Mouse (Mus musculus) heart, adult 2 months (tissue): ENCODE data around the gene Inhbe. TPM values are rescaled to one million over a fixed set of nuclear protein-coding genes. Genes with fewer than 3 reads are reported as not detected.

ENCODE experiments used
- DNase-seq, 2 experiments: peaks; one replicate each; pipeline ENCODE4 v3.0.0; 2021
- H3K27ac ChIP-seq: fragments of 200-600 bp; 2 replicates; pipeline ENCODE4 v1.8.1; 2022
- H3K27me3 ChIP-seq: fragments of 200-500 bp; 2 replicates; pipeline ENCODE4 v1.6.1; 2012; ENCODE audit warnings: mild to moderate bottlenecking, low read length, inconsistent platforms, mixed read lengths; ENCODE audit not compliant: control insufficient read depth, insufficient read depth
- H3K36me3 ChIP-seq: fragments of 200-500 bp; 2 replicates; pipeline ENCODE4 v1.6.1; 2012; ENCODE audit warnings: low read length, inconsistent platforms; ENCODE audit not compliant: control insufficient read depth, insufficient read depth
- H3K4me1 ChIP-seq: fragments of 200-500 bp; 2 replicates; pipeline ENCODE4 v1.6.1; 2011; ENCODE audit warnings: low read length; ENCODE audit not compliant: control insufficient read depth, insufficient read depth
- H3K4me3 ChIP-seq: fragments of 200-600 bp; 2 replicates; pipeline ENCODE4 v1.8.1; 2022
- H3K79me2 ChIP-seq: fragments of 200-500 bp; replicated peaks from 2 replicates; pipeline ENCODE4 v1.6.1; 2012; ENCODE audit warnings: mild to moderate bottlenecking, inconsistent platforms, low read length, moderate library complexity, mixed read lengths; ENCODE audit not compliant: control insufficient read depth, insufficient read depth
- H3K9ac ChIP-seq: fragments of 200-500 bp; 2 replicates; pipeline ENCODE4 v1.6.1; 2012; ENCODE audit warnings: low read depth, mild to moderate bottlenecking, control low read depth, inconsistent platforms, low read length, mixed read lengths
- CTCF ChIP-seq: fragments of 200-600 bp; IDR thresholded peaks from 2 replicates; pipeline ENCODE4 v1.8.1; 2022; ENCODE audit warnings: antibody characterized with exemption, mild to moderate bottlenecking, moderate library complexity
- EP300 ChIP-seq: fragments of 200-500 bp; IDR thresholded peaks from 2 replicates; pipeline ENCODE4 v1.6.1; 2011; ENCODE audit warnings: low read depth, low read length, control low read depth; ENCODE audit not compliant: insufficient read depth
- POLR2A ChIP-seq: fragments of 200-500 bp; IDR thresholded peaks from 2 replicates; pipeline ENCODE4 v1.6.1; 2011; ENCODE audit warnings: mild to moderate bottlenecking, low read depth, low read length, control low read depth; ENCODE audit not compliant: insufficient read depth
- WGBS: fragments of 180-500 bp; shearing (Covaris S2); methylation state at CpG from one replicate; pipeline ENCODE4 v1.1.7; 2018; 5-methylcytosine and 5-hydroxymethylcytosine counted together
- intact Hi-C: fragments of 180-260 bp; cut with DNase I; formaldehyde crosslinking; loops from one replicate; pipeline ENCODE4 v1.15.1; 2025
- polyA plus RNA-seq: library from polyadenylated mRNA; depleted of rRNA; stranded (reverse); fragments of >200 nt; gene quantifications from 2 replicates; pipeline ENCODE4 v1.2.3, GENCODE M21; 2012
- total RNA-seq, 2 experiments: library from RNA; stranded (reverse); gene quantifications; 2 replicates each; pipeline ENCODE4 v1.2.3; 2021

Gene Inhbe
- total and polyA plus RNA-seq, 3 experiments = not detected

GRCm38 (mm10) chr10:127350594-127351284 is 3.5 kb downstream of the Inhbe start:
- WGBS = 13% methylated on average over 24 of the region's 24 CpGs
- intact Hi-C loops = loop anchor here (5.0 kb wide), 1 partner anchor 72 kb away; no protein-coding TSS in a partner anchor
- Histone ChIP-seq H3K4me3 (no peak overlapping the region), H3K79me2 (no peaks in the 10 kb centered on the region), H3K27me3 (no peaks in the 10 kb centered on the region), H3K27ac (no peak overlapping the region), H3K9ac (peak overlapping the region; percentile 37; the same call in 1 of the 2 replicates), H3K36me3 (no peaks in the 10 kb centered on the region), H3K4me1 (no peaks in the 10 kb centered on the region)
- DNase-seq = peak; percentile 65 to 72
- TF ChIP-seq POLR2A = no peak
- peak; percentile 88 for TF ChIP-seq CTCF

GRCm38 (mm10) chr10:127349810-127350209 is 4.4 kb downstream of the Inhbe start:
- no peaks in the 10 kb centered on the region for H3K27me3 ChIP-seq
- H3K36me3 ChIP-seq = no peaks in the 10 kb centered on the region
- no peak overlapping the region for H3K4me3 ChIP-seq
- H3K79me2 ChIP-seq = no peaks in the 10 kb centered on the region
- no peak for DNase-seq
- no peak overlapping the region for H3K27ac ChIP-seq
- H3K4me1 ChIP-seq = no peaks in the 10 kb centered on the region
- intact Hi-C loops = loop anchor here (5.0 kb wide), 1 partner anchor 72 kb away; no protein-coding TSS in a partner anchor
- TF ChIP-seq EP300 (no peak), POLR2A (no peak), CTCF (no peak)
- WGBS = 66% methylated on average over 8 of the region's 8 CpGs
- H3K9ac ChIP-seq = no peak overlapping the region

GRCm38 (mm10) chr10:127348957-127349356 is 5.3 kb downstream of the Inhbe start:
- H3K27ac ChIP-seq = no peak overlapping the region
- H3K4me3 ChIP-seq = no peak overlapping the region
- no peaks in the 10 kb centered on the region for H3K36me3 ChIP-seq
- no peaks in the 10 kb centered on the region for H3K4me1 ChIP-seq
- TF ChIP-seq EP300 = no peak
- no peak for TF ChIP-seq POLR2A
- peak; percentile 47 for TF ChIP-seq CTCF
- no peaks in the 10 kb centered on the region for H3K27me3 ChIP-seq
- WGBS = 63% methylated on average over 4 of the region's 4 CpGs
- intact Hi-C loops = no loop called here
- DNase-seq = no peak
- H3K9ac ChIP-seq = no peak overlapping the region
- no peaks in the 10 kb centered on the region for H3K79me2 ChIP-seq

GRCm38 (mm10) chr10:127346173-127346572 is 8.0 kb downstream of the Inhbe start:
- H3K36me3 ChIP-seq = no peaks in the 10 kb centered on the region
- H3K27me3 ChIP-seq = no peaks in the 10 kb centered on the region
- no peak overlapping the region for H3K9ac ChIP-seq
- no peak overlapping the region for H3K4me3 ChIP-seq
- H3K4me1 ChIP-seq = peaks cover 2% of the 10 kb centered on the region; the same call in 1 of the 2 replicates
- WGBS = 69% methylated on average over 3 of the region's 3 CpGs
- TF ChIP-seq CTCF = no peak
- no peak for TF ChIP-seq POLR2A
- TF ChIP-seq EP300 = no peak
- H3K27ac ChIP-seq = no peak overlapping the region
- DNase-seq = no peak
- intact Hi-C loops = no loop called here
- H3K79me2 ChIP-seq = no peaks in the 10 kb centered on the region

GRCm38 (mm10) chr10:127343029-127343428 is 11.2 kb downstream of the Inhbe start:
- no peak overlapping the region for H3K27ac ChIP-seq
- no peaks in the 10 kb centered on the region for H3K27me3 ChIP-seq
- H3K36me3 ChIP-seq = no peaks in the 10 kb centered on the region
- DNase-seq = no peak
- intact Hi-C loops = loop anchor here (5.0 kb wide), 1 partner anchor 166 kb away; no protein-coding TSS in a partner anchor
- no peak overlapping the region for H3K4me3 ChIP-seq
- no peak overlapping the region for H3K9ac ChIP-seq
- no peaks in the 10 kb centered on the region for H3K79me2 ChIP-seq
- peaks cover 2% of the 10 kb centered on the region; the same call in 1 of the 2 replicates for H3K4me1 ChIP-seq
- 73% methylated on average over 3 of the region's 3 CpGs for WGBS
- TF ChIP-seq EP300 (no peak), POLR2A (no peak), CTCF (no peak)

- intact Hi-C loops = loop anchor here (5.0 kb wide), 1 partner anchor 165 kb away; no protein-coding TSS in a partner anchor
- 2% methylated on average over 29 of the region's 29 CpGs for WGBS
Measured at GRCm38 (mm10) chr10:127341891-127342639, 12.1 kb downstream of the Inhbe start, which contains the start of gene Gli1. Gene Gli1 (minus strand): TSS chr10:127341974.

More at GRCm38 (mm10) chr10:127341891-127342639, 12.1 kb downstream of the Inhbe start, which contains the start of gene Gli1:
- H3K4me1 ChIP-seq = peaks cover 2% of the 10 kb centered on the region; the same call in 1 of the 2 replicates
- H3K4me3 ChIP-seq = peak within 1 kb of the TSS; percentile 39
- no peaks in the 10 kb centered on the region for H3K79me2 ChIP-seq
- no peaks in the 10 kb centered on the region; the same call in 1 of the 2 replicates for H3K27me3 ChIP-seq
- H3K36me3 ChIP-seq = no peaks in the 10 kb centered on the region
- H3K9ac ChIP-seq = no peak within 1 kb of the TSS
- H3K27ac ChIP-seq = peak within 1 kb of the TSS; percentile 15; the same call in 1 of the 2 replicates
- DNase-seq = peak; percentile 81 to 88
- TF ChIP-seq CTCF = peak; percentile 97
- TF ChIP-seq POLR2A = no peak
- peak; percentile 76; the same call in 1 of the 2 replicates for TF ChIP-seq EP300
